Mouse (Mus musculus): Measurements from ENCODE around the gene Rfc4.

- no peak for TF ChIP-seq POLR2A (IDR thresholded peaks at IDR 0.05; ENCODE audit: low read depth, low read length)
- TF ChIP-seq CTCF (IDR thresholded peaks at IDR 0.05; ENCODE audit: extremely low read depth, insufficient read depth, insufficient read length, insufficient replicate concordance), result no peak
These were observed 13.0 kb downstream of the Rfc4 start for GRCm38 (mm10) chr16:23114339-23115171.

All from spleen, adult 2 months (tissue).